Mouse (Mus musculus): ENCODE measurements around the gene Ubr4. TPM values are rescaled to one million over a fixed set of nuclear protein-coding genes. Genes with fewer than 3 reads are reported as not detected.

Gene Ubr4
- polyA plus RNA-seq, 1 experiment from 2014 or later, result 59.4 TPM

DNA sequence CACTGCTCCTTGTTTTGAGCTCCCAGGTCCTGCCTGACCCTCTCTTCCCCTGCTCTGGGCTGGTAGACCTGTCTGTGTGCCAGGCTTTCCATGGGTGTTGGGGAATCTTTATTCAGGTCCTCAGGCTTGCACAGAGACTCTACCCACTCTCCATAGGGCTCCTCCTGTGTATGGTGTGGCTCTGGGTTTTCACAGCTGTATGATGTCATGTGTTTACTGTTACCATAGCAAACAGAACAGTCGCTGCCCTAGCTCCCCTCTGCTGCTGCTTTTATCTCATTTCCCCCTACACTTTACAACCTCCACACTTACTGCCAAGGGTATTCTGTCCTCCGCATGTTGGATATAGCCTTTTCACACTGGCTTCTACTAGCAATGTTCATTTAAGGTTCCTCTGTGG, 43.0 kb downstream of the Ubr4 start:
- Histone ChIP-seq H3K36me3 (peaks cover 75% of the 10 kb centered on the region), H3K27ac (no peak overlapping the region), H3K4me2 (no peak overlapping the region), H3K4me1 (no peaks in the 10 kb centered on the region), H3K9me3 (no peaks in the 10 kb centered on the region), H3K9ac (no peak overlapping the region), H3K27me3 (replicated peaks) (no peaks in the 10 kb centered on the region), H3K4me3 (replicated peaks) (no peak overlapping the region)
- WGBS, result 40% methylated on average over 2 of the region's 2 CpGs
- ATAC-seq (ENCODE audit: insufficient read depth, low FRiP score, low read depth), result no peak

DNA sequence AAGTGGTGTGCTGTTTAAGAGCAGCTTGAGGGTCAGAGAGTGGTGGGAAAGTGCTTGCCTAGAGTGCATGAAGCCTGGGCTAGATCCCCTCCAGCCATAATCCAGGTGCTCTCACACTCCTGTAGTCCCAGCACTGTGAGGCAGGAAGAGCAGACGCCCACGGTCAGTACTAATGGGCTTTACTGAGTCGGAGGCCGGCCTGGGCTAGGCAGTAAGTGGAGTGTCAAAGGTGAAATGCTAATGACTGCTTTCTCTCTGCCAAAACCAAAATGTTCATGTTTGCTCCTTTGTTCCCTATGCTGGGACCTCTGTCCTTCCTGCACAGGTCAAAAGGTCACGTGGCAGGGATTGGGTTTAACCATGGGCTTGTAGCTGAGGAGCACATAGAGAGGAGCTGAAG, 48.1 kb downstream of the Ubr4 start:
- Histone ChIP-seq H3K9ac (no peak overlapping the region), H3K36me3 (peaks cover 76% of the 10 kb centered on the region), H3K9me3 (no peaks in the 10 kb centered on the region), H3K4me1 (no peaks in the 10 kb centered on the region), H3K4me2 (no peak overlapping the region), H3K27me3 (replicated peaks) (no peaks in the 10 kb centered on the region), H3K27ac (no peak overlapping the region), H3K4me3 (replicated peaks) (no peak overlapping the region)
- ATAC-seq (ENCODE audit: insufficient read depth, low FRiP score, low read depth), result 0 out of 2 replicates have a peak, but pooled peaks have one; percentile 31
- WGBS, result 83% methylated on average over 5 of the region's 5 CpGs

GRCm38 (mm10) chr4:139403214-139403613, 50.8 kb downstream of the Ubr4 start:
- no peak overlapping the region for H3K4me3 ChIP-seq (replicated peaks)
- 72% methylated on average over 14 of the region's 14 CpGs for WGBS
- H3K36me3 ChIP-seq, result peaks cover 76% of the 10 kb centered on the region
- H3K9ac ChIP-seq, result no peak overlapping the region
- H3K4me1 ChIP-seq, result no peaks in the 10 kb centered on the region
- no peak overlapping the region for H3K27ac ChIP-seq
- no peak for ATAC-seq (ENCODE audit: insufficient read depth, low FRiP score, low read depth)
- H3K27me3 ChIP-seq (replicated peaks), result no peaks in the 10 kb centered on the region
- H3K4me2 ChIP-seq, result no peak overlapping the region
- no peaks in the 10 kb centered on the region for H3K9me3 ChIP-seq

GRCm38 (mm10) chr4:139411351-139411750, 58.9 kb downstream of the Ubr4 start:
- Histone ChIP-seq H3K27me3 (replicated peaks) (no peaks in the 10 kb centered on the region), H3K4me1 (no peaks in the 10 kb centered on the region), H3K27ac (no peak overlapping the region), H3K9me3 (no peaks in the 10 kb centered on the region), H3K36me3 (peaks cover 89% of the 10 kb centered on the region), H3K4me3 (replicated peaks) (no peak overlapping the region), H3K9ac (no peak overlapping the region), H3K4me2 (no peak overlapping the region)
- no peak for ATAC-seq (ENCODE audit: insufficient read depth, low FRiP score, low read depth)
- 96% methylated on average over 3 of the region's 3 CpGs for WGBS

GRCm38 (mm10) chr4:139417868-139418267, 65.5 kb downstream of the Ubr4 start:
- no peak for ATAC-seq (ENCODE audit: insufficient read depth, low FRiP score, low read depth)

GRCm38 (mm10) chr4:139421621-139422020, 69.2 kb downstream of the Ubr4 start:
- Histone ChIP-seq H3K9me3 (no peaks in the 10 kb centered on the region), H3K27me3 (replicated peaks) (no peaks in the 10 kb centered on the region), H3K4me2 (no peak overlapping the region), H3K27ac (no peak overlapping the region), H3K36me3 (peaks cover 96% of the 10 kb centered on the region), H3K4me3 (replicated peaks) (no peak overlapping the region), H3K4me1 (no peaks in the 10 kb centered on the region), H3K9ac (no peak overlapping the region)
- 94% methylated on average over 7 of the region's 7 CpGs for WGBS
- ATAC-seq (ENCODE audit: insufficient read depth, low FRiP score, low read depth), result no peak

More at GRCm38 (mm10) chr4:139417868-139418267, 65.5 kb downstream of the Ubr4 start:
- Histone ChIP-seq H3K9me3 (no peaks in the 10 kb centered on the region), H3K4me3 (replicated peaks) (no peak overlapping the region), H3K4me2 (no peak overlapping the region), H3K9ac (no peak overlapping the region), H3K36me3 (peaks cover 94% of the 10 kb centered on the region), H3K27me3 (replicated peaks) (no peaks in the 10 kb centered on the region), H3K27ac (no peak overlapping the region), H3K4me1 (no peaks in the 10 kb centered on the region)
- WGBS, result 69% methylated on average over 1 of the region's 1 CpGs

- ATAC-seq (ENCODE audit: insufficient read depth, low FRiP score, low read depth), result no peak
- no peak overlapping the region for H3K27ac ChIP-seq
- no peak overlapping the region for H3K4me2 ChIP-seq
- H3K36me3 ChIP-seq, result peaks cover 96% of the 10 kb centered on the region
- H3K4me3 ChIP-seq (replicated peaks), result no peak overlapping the region
- no peaks in the 10 kb centered on the region for H3K9me3 ChIP-seq
- H3K4me1 ChIP-seq, result no peaks in the 10 kb centered on the region
- no peaks in the 10 kb centered on the region for H3K27me3 ChIP-seq (replicated peaks)
- H3K9ac ChIP-seq, result no peak overlapping the region
- WGBS, result 94% methylated on average over 2 of the region's 2 CpGs
Observed at GRCm38 (mm10) chr4:139422409-139422808, 70.0 kb downstream of the Ubr4 start.

- Histone ChIP-seq H3K4me2 (no peak overlapping the region), H3K27ac (no peak overlapping the region), H3K9me3 (no peaks in the 10 kb centered on the region), H3K4me1 (no peaks in the 10 kb centered on the region), H3K4me3 (replicated peaks) (no peak overlapping the region), H3K27me3 (replicated peaks) (no peaks in the 10 kb centered on the region), H3K36me3 (peaks cover 97% of the 10 kb centered on the region), H3K9ac (no peak overlapping the region)
- 80% methylated on average over 2 of the region's 2 CpGs for WGBS
- ATAC-seq (ENCODE audit: insufficient read depth, low FRiP score, low read depth), result no peak
Observed at GRCm38 (mm10) chr4:139423270-139423669, 70.9 kb downstream of the Ubr4 start.

- no peak overlapping the region for H3K9ac ChIP-seq
- 54% methylated on average over 15 of the region's 15 CpGs for WGBS
- no peak overlapping the region for H3K4me3 ChIP-seq (replicated peaks)
- H3K4me1 ChIP-seq, result no peaks in the 10 kb centered on the region
- H3K36me3 ChIP-seq, result peaks cover 96% of the 10 kb centered on the region
- H3K27ac ChIP-seq, result no peak overlapping the region
- no peaks in the 10 kb centered on the region for H3K27me3 ChIP-seq (replicated peaks)
- H3K9me3 ChIP-seq, result no peaks in the 10 kb centered on the region
- ATAC-seq (ENCODE audit: insufficient read depth, low FRiP score, low read depth), result peak; percentile 50
- no peak overlapping the region for H3K4me2 ChIP-seq
Observed at GRCm38 (mm10) chr4:139430176-139430575, 77.8 kb downstream of the Ubr4 start.

DNA sequence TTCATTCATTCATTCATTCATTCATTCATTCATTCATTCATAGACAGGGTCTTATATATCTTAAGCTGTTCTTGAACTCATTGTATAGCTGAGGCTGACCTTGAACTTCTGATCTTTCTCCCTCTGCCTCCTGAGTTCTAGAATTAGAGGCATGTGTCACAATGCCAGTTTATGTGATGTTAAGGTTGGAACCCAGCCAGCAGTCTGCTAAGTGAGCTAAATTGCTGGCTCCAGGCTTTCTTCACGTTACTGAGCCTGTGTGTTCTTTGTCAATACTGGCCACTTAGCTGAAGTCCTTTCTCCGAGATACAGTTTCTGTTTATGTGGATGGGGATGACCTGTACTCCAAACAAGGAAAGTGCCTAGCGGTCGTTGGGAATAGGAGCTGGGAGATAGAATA, 78.5 kb downstream of the Ubr4 start:
- no peak overlapping the region for H3K27ac ChIP-seq
- no peaks in the 10 kb centered on the region for H3K4me1 ChIP-seq
- no peaks in the 10 kb centered on the region for H3K9me3 ChIP-seq
- no peaks in the 10 kb centered on the region for H3K27me3 ChIP-seq (replicated peaks)
- 60% methylated on average over 4 of the region's 4 CpGs for WGBS
- peaks cover 96% of the 10 kb centered on the region for H3K36me3 ChIP-seq
- no peak overlapping the region for H3K4me2 ChIP-seq
- H3K4me3 ChIP-seq (replicated peaks), result no peak overlapping the region
- no peak for ATAC-seq (ENCODE audit: insufficient read depth, low FRiP score, low read depth)
- H3K9ac ChIP-seq, result no peak overlapping the region

DNA sequence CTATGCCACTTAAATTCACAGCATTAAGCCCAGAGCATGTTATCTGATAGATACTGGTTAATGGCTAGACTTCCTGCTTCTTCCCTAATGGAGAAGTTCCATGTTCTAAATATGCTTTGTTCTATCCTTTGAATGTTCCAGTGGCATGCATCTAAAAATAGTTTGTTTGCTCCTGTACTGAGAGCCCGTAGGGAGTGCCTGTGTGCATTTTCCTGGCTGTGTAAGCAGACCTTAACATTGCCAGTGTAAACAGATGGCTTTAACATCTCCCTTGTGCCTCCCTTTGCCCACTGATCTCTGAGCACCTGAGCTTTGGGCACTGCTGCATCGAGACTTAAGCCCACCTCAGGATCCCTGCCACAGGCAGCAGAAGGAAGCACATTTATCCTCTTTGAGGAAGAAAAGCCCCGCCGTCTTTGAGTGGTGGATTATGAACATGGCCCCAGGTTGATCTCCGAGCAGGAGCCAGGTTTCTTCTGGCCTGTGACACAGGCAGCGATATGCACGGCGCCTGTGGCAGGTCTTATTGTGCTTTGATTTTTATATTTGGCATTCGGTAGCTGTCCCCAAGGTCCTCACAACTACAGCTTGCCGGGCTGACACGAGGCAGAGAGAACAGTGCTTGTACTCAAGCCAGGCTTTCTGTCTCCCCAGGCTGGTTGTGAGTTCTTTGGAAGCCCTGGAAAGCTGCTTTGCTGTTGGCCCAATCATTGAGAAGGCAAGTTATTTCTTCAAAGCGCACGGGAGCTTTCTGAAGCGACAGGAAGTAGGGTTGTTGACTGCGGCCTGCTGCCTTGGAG, 80.8 kb downstream of the Ubr4 start:
- Histone ChIP-seq H3K27ac (0 out of 2 replicates have a peak overlapping the region, but pooled peaks have one; percentile 12), H3K27me3 (replicated peaks) (no peaks in the 10 kb centered on the region), H3K4me3 (replicated peaks) (no peak overlapping the region), H3K9ac (no peak overlapping the region), H3K4me2 (no peak overlapping the region), H3K36me3 (peaks cover 95% of the 10 kb centered on the region), H3K9me3 (no peaks in the 10 kb centered on the region), H3K4me1 (no peaks in the 10 kb centered on the region)
- 82% methylated on average over 15 of the region's 15 CpGs for WGBS
- ATAC-seq (ENCODE audit: insufficient read depth, low FRiP score, low read depth), result no peak

DNA sequence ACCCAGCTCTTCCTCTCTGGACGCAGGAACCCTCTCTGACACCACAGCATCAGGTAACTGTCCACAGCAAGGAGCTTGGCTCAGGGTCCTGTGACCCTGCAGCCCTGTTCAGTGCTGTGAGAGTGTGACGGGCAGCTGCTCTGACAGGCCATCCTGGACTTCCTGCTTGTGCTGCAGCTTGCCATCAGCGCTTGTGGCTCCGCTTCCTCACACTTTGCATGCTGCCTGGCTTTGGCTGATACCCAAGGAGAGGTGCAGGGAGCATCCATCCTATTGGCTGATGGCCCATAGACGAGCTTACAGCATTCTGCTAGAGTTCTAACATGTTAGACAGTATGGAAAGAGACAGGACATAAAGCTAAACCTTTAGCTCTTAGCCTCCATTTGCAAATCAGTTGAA, 88.8 kb downstream of the Ubr4 start:
- Histone ChIP-seq H3K4me1 (no peaks in the 10 kb centered on the region), H3K9me3 (no peaks in the 10 kb centered on the region), H3K36me3 (peaks cover 92% of the 10 kb centered on the region), H3K27ac (no peak overlapping the region), H3K4me3 (replicated peaks) (no peak overlapping the region), H3K4me2 (no peak overlapping the region), H3K9ac (no peak overlapping the region), H3K27me3 (replicated peaks) (no peaks in the 10 kb centered on the region)
- WGBS, result 83% methylated on average over 5 of the region's 5 CpGs
- no peak for ATAC-seq (ENCODE audit: insufficient read depth, low FRiP score, low read depth)
